Mouse (Mus musculus) lung, postnatal 4 days (tissue): ENCODE data around the gene Cep41.

Experiments used
- DNase-seq, 2 experiments: peaks; one replicate each; pipeline ENCODE4 v3.0.0; 2021

The Cep41 gene

DNA sequence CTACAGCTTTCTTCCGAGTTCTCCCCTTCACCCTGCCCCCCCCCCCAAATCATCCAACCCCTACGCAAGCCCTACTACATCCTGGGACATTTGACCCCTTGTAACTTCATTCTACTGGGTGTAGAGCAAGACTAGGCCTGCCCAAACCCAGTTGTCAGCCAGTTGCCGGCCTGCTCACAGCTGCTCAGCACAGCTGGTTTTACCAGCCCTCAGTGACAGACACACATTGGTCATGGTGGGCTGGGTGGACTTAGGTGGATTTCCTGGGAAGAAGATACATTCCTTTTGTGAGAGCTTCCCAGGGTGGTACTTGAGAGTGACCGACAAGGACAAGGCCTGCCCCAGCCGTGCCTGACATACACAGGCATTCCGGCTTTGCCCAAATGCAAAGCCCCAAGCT is 72.6 kb downstream of the Cep41 start:
- peak in 1 of 2 experiments; percentile 25 for DNase-seq

DNA sequence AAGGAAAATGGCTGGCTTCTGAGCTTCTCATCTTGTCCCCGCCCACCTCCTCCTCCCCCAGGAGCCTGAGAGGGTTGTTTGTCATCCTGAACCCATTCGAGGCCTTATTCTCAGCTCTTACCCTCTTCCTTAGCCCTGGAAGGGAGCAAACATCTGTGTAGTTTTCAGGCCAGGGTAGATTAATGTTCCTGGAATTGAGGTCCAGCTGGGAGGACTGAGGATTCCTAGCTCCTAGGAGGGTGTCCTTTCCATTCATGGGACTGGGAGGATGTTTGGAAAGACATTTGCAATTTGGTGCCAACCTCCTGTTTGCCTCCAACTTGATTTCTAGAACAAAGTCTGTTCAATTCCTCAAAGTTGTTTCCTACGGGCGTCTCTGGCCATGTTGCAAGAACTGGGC is 73.0 kb downstream of the Cep41 start:
- no peak for DNase-seq

DNA sequence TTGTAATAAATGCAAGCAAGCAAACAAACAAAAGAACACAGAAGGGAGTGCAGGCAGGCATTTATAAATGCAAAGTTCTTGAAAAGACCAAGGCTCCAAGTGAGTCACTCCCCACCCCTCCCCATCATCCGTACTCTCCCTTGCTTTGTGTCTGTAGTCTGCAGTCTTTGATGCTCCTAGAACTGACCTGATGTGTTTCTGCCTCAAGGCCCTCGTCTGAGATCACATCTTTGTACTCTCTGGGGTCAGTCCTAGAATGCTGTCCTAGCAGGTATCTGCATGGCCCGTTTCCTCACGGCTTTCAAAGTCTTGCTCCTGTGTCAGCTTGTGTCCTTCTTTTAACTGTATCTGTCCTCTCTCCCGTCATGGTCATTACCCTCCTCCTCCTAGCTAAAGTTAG is 73.9 kb downstream of the Cep41 start:
- DNase-seq: peak in 1 of 2 experiments; percentile 5

DNA sequence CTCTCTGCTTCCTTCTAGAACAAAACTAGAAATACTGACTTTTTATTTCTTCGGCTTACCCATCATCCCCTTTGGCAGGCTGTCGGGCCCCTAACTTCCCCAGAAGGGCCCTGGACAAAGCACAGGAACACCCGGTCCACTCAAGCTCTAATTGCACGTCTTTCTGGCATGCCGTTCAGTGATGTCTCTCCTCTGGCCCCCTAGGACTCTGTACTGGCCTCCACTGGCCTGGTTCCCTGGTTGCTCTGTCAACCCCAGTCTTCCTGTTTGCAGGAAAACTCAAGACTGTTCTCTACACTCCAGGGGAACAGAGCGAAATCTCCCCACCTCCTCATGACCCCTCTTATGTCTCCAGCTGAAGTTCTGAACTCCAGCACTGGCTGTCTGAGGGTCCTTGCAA is 74.8 kb downstream of the Cep41 start:
- peak in 1 of 2 experiments; percentile 23 for DNase-seq

DNA sequence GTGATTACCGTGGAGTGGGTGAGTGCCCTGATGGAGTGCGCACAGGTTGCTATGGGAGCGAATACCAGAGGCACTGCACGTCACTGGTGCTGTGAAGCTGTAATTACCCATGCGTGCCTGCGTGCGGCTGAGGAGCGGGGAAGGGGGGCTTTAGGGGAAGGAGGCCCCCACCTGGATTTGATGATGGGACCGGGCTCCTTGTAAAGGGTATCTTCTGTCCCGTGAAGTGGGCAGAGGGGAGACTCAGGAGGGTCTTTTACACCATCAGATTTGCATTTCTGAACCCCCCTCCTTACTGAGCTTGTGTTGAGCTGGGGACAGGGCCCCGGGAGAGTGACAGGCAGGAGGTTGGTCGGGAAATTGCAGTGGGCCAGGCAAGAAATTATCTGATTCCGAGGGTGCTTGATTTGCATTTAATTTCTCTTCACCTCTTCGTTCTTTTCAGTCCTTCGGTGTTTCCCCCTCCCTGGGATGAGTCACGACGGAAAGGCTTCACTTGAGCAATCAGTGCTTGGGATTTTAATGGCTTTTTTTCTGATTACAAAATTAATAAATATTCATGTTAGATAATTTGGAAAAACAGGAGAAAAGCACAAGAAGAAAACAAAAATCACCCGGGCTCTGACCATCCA is 75.5 kb downstream of the Cep41 start:
- DNase-seq: peak in 1 of 2 experiments; percentile 6

DNA sequence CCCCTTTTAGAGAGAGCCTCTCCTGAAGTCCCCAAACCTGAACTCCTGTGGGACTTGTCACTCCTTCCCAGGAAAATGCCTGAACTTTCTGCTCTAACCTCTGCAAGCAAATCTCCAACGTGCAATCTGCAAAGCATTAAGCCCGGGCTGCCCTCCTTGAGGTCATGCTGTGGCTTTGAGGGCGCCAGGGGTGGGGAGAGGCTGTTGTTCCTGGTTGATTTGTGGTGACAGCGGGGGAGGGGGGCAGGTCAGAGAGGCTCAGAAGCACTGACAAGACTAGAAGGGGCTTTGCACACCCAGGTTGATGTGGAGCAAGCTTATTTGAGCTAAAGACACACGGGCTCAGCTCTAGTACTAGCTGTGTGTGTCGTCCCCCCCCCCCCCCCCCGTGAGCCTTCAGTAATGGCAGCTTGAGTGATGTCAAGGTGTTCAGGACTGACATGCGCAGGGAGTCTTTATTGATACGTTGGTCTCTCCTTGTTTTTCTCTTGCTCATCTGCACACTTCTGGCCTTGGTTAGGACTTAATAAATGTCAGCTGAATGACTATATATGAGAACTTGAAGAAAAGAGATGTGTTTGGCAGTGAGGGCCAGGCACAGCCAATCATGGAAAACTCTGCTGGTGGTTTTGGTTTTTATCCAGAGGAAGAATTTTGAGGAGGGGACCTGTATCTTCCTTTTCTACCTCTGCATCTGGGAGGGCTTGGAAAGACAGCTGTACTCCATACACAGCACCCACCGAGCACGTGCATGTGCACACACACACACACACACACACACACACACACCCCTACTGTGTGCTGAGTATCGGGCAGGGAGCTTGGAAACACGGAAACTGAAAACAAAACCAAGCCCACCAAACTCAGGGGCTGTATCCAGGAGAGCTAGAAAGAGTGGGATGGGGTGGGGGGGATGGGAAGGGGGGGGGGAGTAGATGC is 76.3 kb downstream of the Cep41 start:
- no peak for DNase-seq

DNA sequence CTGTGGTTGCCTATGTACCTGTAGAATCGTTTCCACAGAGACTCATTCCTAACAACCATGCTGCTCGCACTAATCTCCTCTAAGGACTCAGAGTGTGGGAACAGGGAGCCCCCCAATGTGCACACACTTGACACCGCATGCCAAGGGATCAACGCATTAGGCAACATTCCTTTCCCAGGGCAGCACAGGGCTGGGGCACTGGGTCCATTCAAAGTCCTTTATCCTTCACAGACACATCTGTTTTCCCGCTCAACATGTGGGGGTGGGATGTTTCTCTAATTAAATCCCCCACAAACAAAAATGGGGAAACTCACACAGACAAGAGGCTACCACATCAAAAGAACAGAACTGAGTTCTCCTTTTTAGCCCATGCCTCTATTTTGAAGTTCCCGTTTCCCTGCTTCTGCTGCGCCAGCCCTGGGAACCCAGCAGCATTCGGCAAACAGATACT is 77.0 kb downstream of the Cep41 start:
- no peak for DNase-seq

DNA sequence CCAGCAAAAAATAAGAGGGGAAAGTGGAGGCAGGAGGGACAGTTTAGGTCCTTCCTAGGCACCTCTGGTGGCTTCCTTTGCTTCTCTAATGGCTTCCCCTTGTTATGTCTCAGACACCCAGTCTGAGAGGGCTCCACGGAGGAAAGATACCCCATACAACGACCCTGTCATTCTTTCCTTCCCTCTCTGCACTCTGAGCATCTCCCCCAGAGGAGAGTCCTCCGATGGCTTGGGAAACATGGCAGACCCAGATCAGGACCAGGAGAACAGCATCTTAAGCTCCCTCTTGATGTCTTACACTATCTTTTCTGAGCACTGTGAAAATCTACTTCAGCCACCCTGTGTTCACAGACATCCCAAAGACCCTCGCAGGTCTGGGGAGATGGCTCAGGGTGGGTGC is 77.8 kb downstream of the Cep41 start:
- DNase-seq: no peak

DNA sequence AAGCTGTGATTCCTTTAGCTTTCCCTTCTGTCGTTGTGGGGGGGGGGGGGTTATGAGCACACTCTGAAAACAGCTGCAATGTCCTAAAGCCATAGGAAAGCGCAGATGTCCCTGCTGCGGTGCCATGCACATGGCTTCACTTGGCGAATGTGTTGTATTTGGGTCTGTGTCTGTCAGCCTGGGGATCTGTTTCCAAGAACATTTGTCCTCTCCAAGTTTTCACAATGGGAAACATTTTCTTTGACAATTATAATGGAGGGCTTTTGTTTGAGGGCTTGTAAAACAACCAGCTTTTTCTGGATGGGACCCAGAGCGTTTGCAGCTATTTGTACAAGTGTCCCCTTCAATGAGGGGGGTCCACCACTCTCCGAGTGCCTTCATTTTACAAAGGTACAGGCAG is 79.3 kb downstream of the Cep41 start:
- no peak for DNase-seq

DNA sequence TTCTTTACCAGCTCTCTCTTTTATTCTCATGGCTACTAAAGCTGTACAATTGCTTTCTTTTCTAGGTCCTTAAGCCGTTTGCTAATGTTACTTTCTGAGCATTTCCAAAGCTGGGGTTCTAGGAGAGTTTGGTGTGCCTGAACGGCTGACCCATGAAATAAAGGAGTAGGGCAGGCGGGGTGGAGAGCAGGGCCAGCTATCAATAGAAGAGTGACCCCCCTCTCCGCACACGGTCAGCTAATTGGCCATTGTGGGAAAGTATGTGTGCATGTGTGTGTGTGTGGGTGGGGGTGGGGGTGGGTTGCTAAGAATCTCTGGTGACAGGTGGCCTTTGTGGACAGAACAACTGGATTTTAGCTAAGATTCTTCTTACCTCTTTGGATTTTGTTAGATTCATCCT is 82.3 kb downstream of the Cep41 start:
- DNase-seq: no peak

DNA sequence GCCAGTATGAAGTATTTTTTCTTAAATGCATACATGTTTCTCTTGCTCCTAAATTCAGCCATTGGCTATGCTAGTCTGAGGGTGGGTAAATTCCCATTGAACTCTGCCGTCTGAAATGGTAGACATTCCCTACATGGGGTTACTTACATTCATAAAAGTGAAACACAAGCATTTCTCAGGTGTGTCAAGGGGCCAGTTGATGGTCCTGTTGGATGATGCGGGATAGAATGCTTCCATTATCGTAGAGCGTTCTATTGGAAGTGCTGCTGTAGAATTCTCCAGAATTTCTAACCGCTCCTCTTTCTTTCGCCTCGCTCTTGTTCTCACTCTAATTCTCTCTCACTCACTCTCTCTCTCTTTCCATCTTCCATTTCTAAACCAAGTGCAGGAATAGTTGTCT is 82.8 kb downstream of the Cep41 start, which contains the start of gene Cpa5:
TSS of gene Cpa5 (plus strand) at position 301 of the 400 bp plus-strand sequence.
- DNase-seq: no peak

DNA sequence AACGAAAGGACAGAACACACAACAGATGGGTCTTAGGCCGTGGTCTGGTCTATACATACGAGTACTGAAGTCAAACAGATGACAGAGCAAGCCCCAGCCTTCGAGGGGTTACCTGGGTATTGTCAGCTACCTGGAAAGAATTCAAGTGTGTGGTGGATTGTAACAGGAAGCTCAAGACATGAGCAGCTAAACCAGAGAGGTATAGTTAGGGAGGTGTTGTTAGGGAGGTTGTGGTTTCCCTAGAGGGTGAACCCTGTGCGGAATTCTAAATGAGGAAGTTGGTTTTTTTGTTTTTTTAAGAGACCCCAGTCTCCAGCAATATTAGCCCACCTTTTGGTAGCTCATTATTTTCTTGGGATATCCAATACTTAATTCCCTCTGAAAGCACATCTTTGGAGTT is 87.9 kb downstream of the Cep41 start:
- DNase-seq: no peak

DNA sequence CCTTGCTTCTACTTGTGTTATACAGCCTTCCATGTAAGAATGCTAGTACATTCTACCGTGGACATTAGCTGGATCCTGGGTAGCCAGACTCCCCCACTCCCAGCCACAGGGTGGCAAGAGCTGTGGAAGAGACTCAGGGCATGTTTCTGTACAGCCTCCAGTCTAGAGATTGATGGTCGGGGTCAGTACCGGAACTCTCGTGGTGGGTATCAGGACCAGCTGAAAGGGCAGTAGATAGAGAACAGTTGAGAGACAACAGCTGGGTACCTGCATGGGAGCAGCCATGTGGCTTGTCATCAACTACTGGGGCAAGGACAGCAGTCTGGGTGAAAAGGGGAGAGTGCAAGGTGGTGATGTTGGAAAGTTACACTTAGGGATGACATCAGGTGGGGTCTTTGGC is 88.4 kb downstream of the Cep41 start:
- no peak for DNase-seq

DNA sequence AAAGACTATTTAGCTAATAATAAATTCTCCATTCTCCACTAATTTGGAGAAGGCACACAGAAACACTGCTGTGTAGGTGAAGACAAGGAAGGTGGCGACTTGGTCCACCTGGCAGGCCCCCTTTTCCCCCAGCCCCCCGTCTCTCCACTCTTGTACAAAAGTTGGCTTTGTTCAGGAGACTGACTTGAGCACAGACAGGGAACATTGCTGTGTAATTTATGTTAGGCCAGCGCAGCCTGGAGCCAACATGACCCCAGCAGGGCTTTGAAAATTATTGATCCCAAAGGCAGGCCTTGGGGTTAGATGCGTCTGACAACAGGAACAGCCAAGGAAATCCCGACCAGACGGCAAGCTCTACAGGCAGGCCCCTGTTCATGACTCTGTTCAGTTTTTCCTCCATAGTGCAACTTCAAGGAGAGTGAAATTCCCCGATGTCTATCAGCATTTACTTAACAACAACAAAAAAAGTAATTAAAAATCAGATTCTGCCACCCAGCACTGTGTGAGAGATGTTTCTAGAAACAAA is 89.1 kb downstream of the Cep41 start:
- DNase-seq: no peak
